Mouse (Mus musculus) liver, adult 2 months (tissue): Measurements from ENCODE around the gene Ckb.

Source experiments
- CTCF ChIP-seq: fragments of 200-500 bp; IDR thresholded peaks from 2 replicates; pipeline ENCODE4 v1.5.1; 2011; ENCODE audit warnings: low read depth, low read length, control low read depth
- POLR2A ChIP-seq: fragments of 200-500 bp; IDR thresholded peaks from 2 replicates; pipeline ENCODE4 v1.6.1; 2011; ENCODE audit warnings: low read length, control low read depth; ENCODE audit not compliant: insufficient read depth; ENCODE audit errors: extremely low read depth

DNA sequence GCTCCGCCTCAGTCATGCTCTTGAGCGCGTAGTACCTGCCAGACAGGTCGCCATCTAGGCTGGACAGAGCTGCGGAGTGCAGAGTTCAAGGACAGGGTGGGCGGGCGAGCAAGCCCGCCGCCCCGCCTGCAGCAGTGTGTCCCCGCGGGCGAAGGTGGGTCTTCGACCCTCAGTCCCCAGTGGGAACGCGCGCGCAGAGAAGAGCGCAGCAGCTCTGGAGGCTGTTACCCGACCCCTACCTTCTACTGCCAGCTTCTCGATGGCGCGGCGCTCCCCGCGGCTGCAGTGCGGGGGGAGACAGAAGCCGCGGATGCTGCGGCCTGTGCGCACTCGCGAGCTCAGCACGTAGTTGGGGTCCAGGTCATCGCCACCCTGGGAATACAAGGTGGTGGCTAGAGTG is 1.2 kb downstream of the Ckb start:
- no peak for TF ChIP-seq CTCF
- no peak for TF ChIP-seq POLR2A
